Mouse (Mus musculus) right cerebral cortex, adult 18-20 months (tissue): ENCODE results near the gene Ccdc6.

Experiments
- DNase-seq: peaks from one replicate; pipeline ENCODE4 v3.0.0; 2022; ENCODE audit warnings: mixed read lengths

Ccdc6 gene

GRCm38 (mm10) chr10:70096366-70097188 lies at the start of gene Ccdc6:
Gene Ccdc6 (plus strand): TSS chr10:70097121.
- peak; percentile 85 for DNase-seq

- no peak for DNase-seq
Observed at GRCm38 (mm10) chr10:70049771-70050170, 47.1 kb upstream of the Ccdc6 start.

- no peak for DNase-seq
Observed at GRCm38 (mm10) chr10:70055291-70055690, 41.6 kb upstream of the Ccdc6 start.

GRCm38 (mm10) chr10:70057064-70057463 lies 39.9 kb upstream of the Ccdc6 start:
- DNase-seq, result no peak

GRCm38 (mm10) chr10:70060021-70060688 lies 36.8 kb upstream of the Ccdc6 start:
- peak; percentile 56 for DNase-seq

GRCm38 (mm10) chr10:70060689-70061081 lies 36.2 kb upstream of the Ccdc6 start:
- peak; percentile 25 for DNase-seq

- no peak for DNase-seq
Observed at GRCm38 (mm10) chr10:70063881-70064555, 32.9 kb upstream of the Ccdc6 start.

GRCm38 (mm10) chr10:70065191-70065590 lies 31.7 kb upstream of the Ccdc6 start:
- no peak for DNase-seq

GRCm38 (mm10) chr10:70066497-70067168 lies 30.3 kb upstream of the Ccdc6 start:
- no peak for DNase-seq

GRCm38 (mm10) chr10:70067169-70068115 lies 29.5 kb upstream of the Ccdc6 start:
- no peak for DNase-seq

- DNase-seq, result no peak
Observed at GRCm38 (mm10) chr10:70069321-70069720, 27.6 kb upstream of the Ccdc6 start.

- peak; percentile 74 for DNase-seq
Observed at GRCm38 (mm10) chr10:70071334-70071733, 25.6 kb upstream of the Ccdc6 start.

- peak; percentile 58 for DNase-seq
Observed at GRCm38 (mm10) chr10:70077452-70077851, 19.5 kb upstream of the Ccdc6 start.

GRCm38 (mm10) chr10:70080908-70081307 lies 16.0 kb upstream of the Ccdc6 start:
- DNase-seq, result no peak

- DNase-seq, result no peak
Observed at GRCm38 (mm10) chr10:70081564-70082175, 15.3 kb upstream of the Ccdc6 start.

- DNase-seq, result no peak
Observed at GRCm38 (mm10) chr10:70083241-70083640, 13.7 kb upstream of the Ccdc6 start.

GRCm38 (mm10) chr10:70085256-70085961 lies 11.5 kb upstream of the Ccdc6 start:
- DNase-seq, result no peak

- no peak for DNase-seq
Observed at GRCm38 (mm10) chr10:70088788-70089187, 8.1 kb upstream of the Ccdc6 start.

- no peak for DNase-seq
Observed at GRCm38 (mm10) chr10:70091876-70092462, 5.0 kb upstream of the Ccdc6 start.

GRCm38 (mm10) chr10:70093782-70094181 lies 3.1 kb upstream of the Ccdc6 start:
- DNase-seq, result no peak
